Mouse (Mus musculus) megakaryocyte, embryonic 14.5 days (primary cell): Measurements from ENCODE around the gene Sec22c.

Experiments
- FLI1 ChIP-seq: IDR thresholded peaks from 2 replicates; pipeline ENCODE4 v1.6.1; 2012; ENCODE audit warnings: low read length, inconsistent platforms, mixed read lengths
- GATA1 ChIP-seq: IDR thresholded peaks from 3 replicates; pipeline ENCODE4 v1.6.1; 2012; ENCODE audit warnings: mixed read lengths, low read length, inconsistent platforms, borderline replicate concordance

DNA sequence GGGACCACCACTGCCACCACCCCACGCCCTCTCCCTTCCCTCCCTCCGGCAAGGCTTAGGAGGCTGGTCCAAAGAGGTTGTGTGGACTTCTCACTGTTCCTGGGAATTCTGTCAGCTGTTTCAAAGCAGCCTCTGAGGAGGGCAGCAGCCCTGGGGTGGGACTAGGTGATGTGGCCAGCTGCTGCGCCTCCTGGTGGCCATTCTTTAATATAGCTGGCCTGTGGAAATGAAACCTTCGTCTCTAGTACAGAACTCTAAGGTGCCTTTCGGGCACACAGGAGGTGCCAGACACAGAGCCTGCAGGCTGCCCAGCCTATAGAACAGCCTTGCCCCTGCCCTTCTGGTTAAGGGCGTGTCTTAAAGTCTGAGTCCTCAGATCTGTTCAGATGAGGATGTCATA lies 25.7 kb downstream of the Sec22c start:
- TF ChIP-seq GATA1, result no peak
- TF ChIP-seq FLI1, result no peak
